Mouse (Mus musculus) kidney, embryonic 15.5 days (tissue): ENCODE data around the gene Sec22c. TPM values are rescaled to one million over a fixed set of nuclear protein-coding genes. Genes with fewer than 3 reads are reported as not detected.

ENCODE experiments used
- ATAC-seq: fragments of 200-750 bp; cut with Nextera tagmentation; replicated peaks from 2 replicates; pipeline ENCODE4 v1.8.0; 2017; ENCODE audit warnings: moderate TSS enrichment; ENCODE audit not compliant: low FRiP score
- H3K27ac ChIP-seq: fragments of 300-500 bp; sonication (generic); 2 replicates; pipeline ENCODE4 v1.5.1; 2015; ENCODE audit warnings: mild to moderate bottlenecking, inconsistent platforms
- H3K27me3 ChIP-seq: fragments of 300-500 bp; sonication (generic); 2 replicates; pipeline ENCODE4 v1.6.1; 2015; ENCODE audit warnings: inconsistent platforms
- H3K36me3 ChIP-seq: fragments of 300-500 bp; sonication (generic); 2 replicates; pipeline ENCODE4 v1.6.1; 2015; ENCODE audit warnings: inconsistent platforms
- H3K4me1 ChIP-seq: fragments of 300-500 bp; sonication (generic); 2 replicates; pipeline ENCODE4 v1.6.1; 2015; ENCODE audit warnings: inconsistent platforms
- H3K4me2 ChIP-seq: fragments of 300-500 bp; sonication (generic); 2 replicates; pipeline ENCODE4 v1.6.1; 2015; ENCODE audit warnings: moderate library complexity, mild to moderate bottlenecking, inconsistent platforms
- H3K4me3 ChIP-seq: fragments of 300-500 bp; sonication (generic); replicated peaks from 2 replicates; pipeline ENCODE4 v1.5.1; 2015; ENCODE audit warnings: mild to moderate bottlenecking, inconsistent platforms
- H3K9ac ChIP-seq: fragments of 300-500 bp; sonication (generic); 2 replicates; pipeline ENCODE4 v1.6.1; 2015; ENCODE audit warnings: mild to moderate bottlenecking, inconsistent platforms
- H3K9me3 ChIP-seq: fragments of 300-500 bp; sonication (generic); replicated peaks from 2 replicates; pipeline ENCODE4 v1.6.1; 2016; ENCODE audit warnings: inconsistent platforms
- WGBS: fragments of 180-500 bp; shearing (Covaris S2); methylation state at CpG from one replicate; pipeline ENCODE4 v1.1.7; 2015; ENCODE audit warnings: mixed read lengths; 5-methylcytosine and 5-hydroxymethylcytosine counted together
- polyA plus RNA-seq: library from polyadenylated mRNA; unstranded; fragments of >200 nt; fragmentation: Nextera tagmentation; extraction: Ambion mirVana; gene quantifications from 2 replicates; pipeline ENCODE4 v1.2.1, GENCODE M21; 2015

Sec22c gene
- polyA plus RNA-seq, 1 experiment from 2014 or later: 10.6 TPM

DNA sequence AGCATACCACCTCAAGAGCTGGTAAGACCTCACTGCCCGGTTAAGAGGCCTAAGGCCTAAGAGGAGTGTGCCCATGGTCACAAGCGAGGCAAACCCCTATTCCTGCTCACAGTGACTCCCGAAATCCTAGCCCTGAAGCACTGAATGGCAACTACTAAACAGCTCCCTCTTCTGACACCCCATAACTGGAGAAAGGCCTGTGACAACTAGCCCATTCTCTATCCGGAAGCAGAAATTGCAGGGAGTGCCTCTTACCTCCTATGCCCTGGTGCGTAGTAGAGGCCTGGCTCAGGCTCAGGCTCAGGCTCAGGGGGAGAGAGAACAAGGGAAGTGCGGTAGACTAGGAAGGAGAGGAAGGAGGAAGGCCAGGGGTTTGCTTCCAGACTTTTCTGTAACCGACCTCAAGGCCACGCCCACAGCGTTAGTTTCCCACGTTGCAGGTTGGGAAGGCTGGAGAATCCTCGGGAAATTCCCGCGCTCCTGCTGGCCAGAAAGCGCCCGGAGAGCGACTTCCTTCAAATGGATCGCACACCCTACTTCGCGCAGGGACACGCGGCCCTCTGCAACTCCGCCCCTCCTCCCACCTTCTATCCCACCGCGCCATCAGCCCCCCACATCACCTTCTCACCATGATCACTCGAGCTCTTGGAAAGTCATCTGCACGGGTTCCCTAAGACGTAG, 63.9 kb downstream of the Sec22c start:
- 12% methylated on average over 27 of the region's 27 CpGs for WGBS
- H3K9me3 ChIP-seq: no peaks in the 10 kb centered on the region
- peaks cover 73% of the 10 kb centered on the region for H3K27me3 ChIP-seq
- peak; percentile 37; the same call in 1 of the 2 replicates for ATAC-seq
- peak overlapping the region; percentile 49; the same call in 1 of the 2 replicates for H3K9ac ChIP-seq
- peak overlapping the region; percentile 51 for H3K4me3 ChIP-seq
- H3K4me1 ChIP-seq: peaks cover 24% of the 10 kb centered on the region
- peak overlapping the region; percentile 97 for H3K4me2 ChIP-seq
- no peak overlapping the region for H3K27ac ChIP-seq
- no peaks in the 10 kb centered on the region for H3K36me3 ChIP-seq

DNA sequence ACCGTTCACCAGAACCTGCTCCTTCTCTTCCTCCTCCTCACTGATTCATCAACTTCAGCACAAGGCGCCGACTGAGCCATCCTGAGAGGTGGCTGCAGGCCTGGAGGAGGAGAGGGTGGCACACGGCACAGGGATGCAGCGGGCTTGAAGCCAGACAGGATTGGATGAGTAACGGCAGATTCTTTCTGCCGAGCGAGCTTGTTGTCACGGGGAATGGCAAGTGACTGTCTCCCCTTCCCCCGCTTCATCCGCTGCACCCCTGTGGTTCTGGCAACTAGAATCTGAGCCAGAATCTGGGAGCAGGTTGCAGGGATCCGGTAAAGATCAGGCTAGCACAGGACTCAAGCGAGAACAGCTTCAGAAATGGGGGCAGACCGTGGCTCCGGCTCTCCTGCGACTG, 65.5 kb downstream of the Sec22c start:
- Histone ChIP-seq H3K4me3 (no peak overlapping the region), H3K27ac (no peak overlapping the region), H3K4me1 (peaks cover 24% of the 10 kb centered on the region), H3K4me2 (no peak overlapping the region), H3K27me3 (peaks cover 70% of the 10 kb centered on the region), H3K9ac (no peak overlapping the region), H3K9me3 (no peaks in the 10 kb centered on the region), H3K36me3 (no peaks in the 10 kb centered on the region)
- ATAC-seq: no peak
- 44% methylated on average over 16 of the region's 16 CpGs for WGBS

DNA sequence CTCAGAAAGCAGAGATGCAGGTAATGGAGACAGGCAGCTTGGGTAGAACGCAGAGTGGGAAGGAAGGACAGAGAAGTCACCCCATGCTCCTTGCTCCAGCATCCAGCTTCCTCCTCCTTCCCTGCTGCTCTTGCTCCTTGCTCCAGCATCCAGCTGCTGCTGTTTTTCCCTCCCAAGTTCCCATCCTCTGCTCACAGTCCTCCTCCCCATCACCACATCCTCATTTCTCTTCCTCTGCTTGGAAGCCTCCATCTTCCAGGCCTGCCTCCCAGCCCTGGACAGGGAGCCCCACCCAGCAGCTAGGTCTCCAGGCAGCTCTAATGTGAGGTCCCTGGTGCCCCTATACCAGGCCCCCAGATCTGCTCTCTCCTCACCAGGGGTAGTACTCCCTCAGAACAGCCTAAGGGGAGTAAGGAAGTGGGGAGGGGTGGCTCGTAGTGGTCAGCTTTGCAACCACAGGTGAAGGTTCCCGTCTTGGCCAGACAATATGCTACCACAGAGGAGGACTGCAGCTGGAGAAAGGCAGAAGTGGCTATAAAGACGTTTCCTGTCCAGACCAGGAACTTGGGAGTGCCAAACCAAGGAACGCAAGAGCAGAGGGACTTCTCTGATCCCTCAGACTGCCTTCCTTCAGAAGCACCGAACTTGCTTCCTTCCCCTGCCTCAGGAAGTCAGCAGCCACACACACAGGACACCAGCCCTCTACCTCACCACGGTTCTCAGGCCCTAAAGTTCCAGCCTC, 69.3 kb downstream of the Sec22c start:
- H3K27me3 ChIP-seq: peaks cover 32% of the 10 kb centered on the region
- no peak overlapping the region for H3K27ac ChIP-seq
- H3K9me3 ChIP-seq: no peaks in the 10 kb centered on the region
- no peaks in the 10 kb centered on the region for H3K36me3 ChIP-seq
- 46% methylated on average over 7 of the region's 7 CpGs for WGBS
- H3K4me1 ChIP-seq: no peaks in the 10 kb centered on the region; the same call in 1 of the 2 replicates
- H3K9ac ChIP-seq: no peak overlapping the region
- H3K4me3 ChIP-seq: no peak overlapping the region
- ATAC-seq: no peak
- no peak overlapping the region for H3K4me2 ChIP-seq

DNA sequence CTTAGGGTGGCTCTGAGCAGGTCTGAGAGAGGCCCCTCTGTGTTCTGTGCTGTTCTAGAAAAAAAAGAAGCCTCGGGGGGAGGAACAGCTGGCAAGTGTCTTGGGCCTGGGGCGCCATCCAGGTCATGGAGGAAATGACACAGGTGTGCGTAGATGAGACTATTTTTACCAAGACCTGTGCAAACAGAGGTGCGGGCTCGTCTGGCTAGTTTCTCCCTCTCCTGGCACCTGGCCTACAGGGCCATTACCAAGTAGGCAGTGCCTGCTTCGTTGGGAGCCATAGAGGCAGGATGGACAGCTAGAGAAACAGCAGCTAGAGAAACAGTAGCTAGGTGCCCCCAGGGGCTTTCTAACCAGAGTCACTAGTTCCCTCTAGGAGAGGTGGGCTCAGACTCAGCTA, 72.0 kb downstream of the Sec22c start:
- Histone ChIP-seq H3K4me3 (no peak overlapping the region), H3K27me3 (peaks cover 9% of the 10 kb centered on the region), H3K4me1 (no peaks in the 10 kb centered on the region)

DNA sequence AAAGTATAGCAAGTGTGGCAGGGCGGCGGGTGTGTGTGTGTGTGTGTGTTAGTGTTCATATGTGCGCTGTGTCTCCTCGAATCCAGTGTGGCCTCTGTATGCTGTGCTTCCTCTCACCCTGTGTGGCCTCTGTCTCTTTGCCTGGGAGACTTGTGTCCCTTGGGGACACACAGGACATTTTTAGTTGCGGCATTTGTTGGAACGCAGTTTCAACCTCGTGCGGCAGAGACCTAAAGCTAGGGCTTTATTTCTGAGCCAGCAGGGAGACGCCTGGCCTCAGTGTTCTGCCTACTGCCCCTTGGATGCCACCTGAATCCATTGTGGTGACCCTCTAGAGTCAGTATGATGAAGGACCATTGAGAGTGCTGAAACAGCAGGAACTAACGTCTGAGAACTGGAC, 72.4 kb downstream of the Sec22c start:
- WGBS: 83% methylated on average over 10 of the region's 10 CpGs
- no peak overlapping the region for H3K9ac ChIP-seq
- no peak for ATAC-seq
- peaks cover 9% of the 10 kb centered on the region for H3K27me3 ChIP-seq
- H3K4me2 ChIP-seq: no peak overlapping the region
- no peaks in the 10 kb centered on the region for H3K9me3 ChIP-seq
- H3K4me3 ChIP-seq: no peak overlapping the region
- H3K4me1 ChIP-seq: no peaks in the 10 kb centered on the region
- H3K36me3 ChIP-seq: no peaks in the 10 kb centered on the region
- H3K27ac ChIP-seq: no peak overlapping the region

More for the DNA sequence above, 72.0 kb downstream of the Sec22c start:
- Histone ChIP-seq H3K4me2 (no peak overlapping the region), H3K9ac (no peak overlapping the region), H3K9me3 (no peaks in the 10 kb centered on the region), H3K36me3 (no peaks in the 10 kb centered on the region), H3K27ac (no peak overlapping the region)
- no peak for ATAC-seq
- WGBS: 83% methylated on average over 6 of the region's 6 CpGs

DNA sequence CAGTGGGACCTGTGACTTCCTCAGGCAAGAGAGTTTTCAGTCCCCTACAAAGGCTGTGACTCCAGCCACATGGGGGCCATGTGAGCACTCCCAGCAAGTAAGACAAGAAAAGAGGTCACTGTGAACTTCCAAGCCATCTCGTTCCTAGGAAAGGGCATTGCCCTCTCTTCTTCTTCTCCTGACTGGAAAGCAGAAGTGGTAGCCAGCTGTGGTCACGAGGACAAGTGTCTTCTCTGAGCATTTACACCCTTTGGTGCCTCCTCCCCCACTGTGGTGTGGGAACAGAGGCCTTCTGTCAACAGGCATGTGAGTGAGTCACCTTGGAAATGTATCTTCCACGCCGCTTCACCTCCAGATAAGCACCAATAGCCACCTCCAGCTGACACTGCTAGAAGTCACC, 73.3 kb downstream of the Sec22c start:
- Histone ChIP-seq H3K4me2 (no peak overlapping the region), H3K4me3 (no peak overlapping the region), H3K9me3 (no peaks in the 10 kb centered on the region), H3K27me3 (peaks cover 9% of the 10 kb centered on the region), H3K27ac (no peak overlapping the region), H3K9ac (no peak overlapping the region), H3K36me3 (no peaks in the 10 kb centered on the region), H3K4me1 (no peaks in the 10 kb centered on the region)
- ATAC-seq: no peak
- 63% methylated on average over 4 of the region's 4 CpGs for WGBS

DNA sequence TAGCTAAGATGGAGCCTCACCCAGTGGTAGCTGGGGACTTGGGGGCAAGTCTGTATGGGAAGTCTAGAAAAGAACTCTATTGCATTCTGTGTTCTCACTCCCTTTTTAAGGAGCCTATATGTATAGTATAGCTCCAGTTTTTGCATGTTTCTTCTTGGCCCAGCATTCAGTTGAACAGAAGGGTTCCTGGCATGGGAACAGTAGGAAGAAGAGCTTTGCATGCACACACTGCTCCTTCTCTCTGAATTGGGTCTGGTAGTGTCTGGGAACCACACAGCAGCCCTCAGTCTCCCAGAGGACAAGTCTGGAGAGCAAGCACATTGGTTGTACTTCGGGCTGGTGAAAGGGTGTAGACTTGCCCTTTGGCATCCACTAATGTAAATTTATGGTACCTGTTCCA, 74.7 kb downstream of the Sec22c start:
- Histone ChIP-seq H3K27ac (no peak overlapping the region), H3K36me3 (no peaks in the 10 kb centered on the region), H3K27me3 (no peaks in the 10 kb centered on the region), H3K9me3 (no peaks in the 10 kb centered on the region), H3K4me2 (no peak overlapping the region), H3K4me3 (no peak overlapping the region), H3K9ac (no peak overlapping the region), H3K4me1 (no peaks in the 10 kb centered on the region)
- ATAC-seq: no peak
- WGBS: 74% methylated on average over 1 of the region's 1 CpGs

Other genes starting within 250 kb of the Sec22c start
- gene Cck, start 209.8 kb downstream of the Sec22c start, polyA plus RNA-seq: 3.6 and 4.0 TPM in 2 replicates
- not detected in 2 replicates for gene Lyzl4, start 63.4 kb downstream of the Sec22c start, polyA plus RNA-seq
- gene Vipr1, start 62.8 kb downstream of the Sec22c start, polyA plus RNA-seq: 0.18 and 0.39 TPM in 2 replicates
- gene Ss18l2, start 4.8 kb upstream of the Sec22c start, polyA plus RNA-seq: 113 and 128 TPM in 2 replicates
- gene Nktr, start 13.7 kb upstream of the Sec22c start, polyA plus RNA-seq: 59.6 and 67.8 TPM in 2 replicates
- 12.8 and 15.3 TPM in 2 replicates for gene Zfp651, start 53.8 kb upstream of the Sec22c start, polyA plus RNA-seq
- 1.8 and 2.9 TPM in 2 replicates for gene Klhl40, start 72.1 kb upstream of the Sec22c start, polyA plus RNA-seq
- 0.69 and 0.80 TPM in 2 replicates for gene Hhatl, start 87.0 kb upstream of the Sec22c start, polyA plus RNA-seq
- gene Ccdc13, start 134.0 kb upstream of the Sec22c start, polyA plus RNA-seq: 0.47 and 0.53 TPM in 2 replicates
- 151 and 153 TPM in 2 replicates for gene Higd1a, start 152.9 kb upstream of the Sec22c start, polyA plus RNA-seq
- gene Ackr2, start 192.9 kb upstream of the Sec22c start, polyA plus RNA-seq: 0.40 and 0.57 TPM in 2 replicates
- 0.10 TPM in 1 of 2 replicates, not detected in the other for gene Cyp8b1, start 210.8 kb upstream of the Sec22c start, polyA plus RNA-seq
- gene Fam198a, start 245.5 kb upstream of the Sec22c start, polyA plus RNA-seq: 1.1 and 2.1 TPM in 2 replicates